Mouse (Mus musculus): ENCODE measurements at regions not wholly inside any gene's neighbourhood (a gene's known extent, or its start where the extent isn't known, plus 50 kb on each side); places are given as distances from the start of the nearest gene placed in this dataset.

DNA sequence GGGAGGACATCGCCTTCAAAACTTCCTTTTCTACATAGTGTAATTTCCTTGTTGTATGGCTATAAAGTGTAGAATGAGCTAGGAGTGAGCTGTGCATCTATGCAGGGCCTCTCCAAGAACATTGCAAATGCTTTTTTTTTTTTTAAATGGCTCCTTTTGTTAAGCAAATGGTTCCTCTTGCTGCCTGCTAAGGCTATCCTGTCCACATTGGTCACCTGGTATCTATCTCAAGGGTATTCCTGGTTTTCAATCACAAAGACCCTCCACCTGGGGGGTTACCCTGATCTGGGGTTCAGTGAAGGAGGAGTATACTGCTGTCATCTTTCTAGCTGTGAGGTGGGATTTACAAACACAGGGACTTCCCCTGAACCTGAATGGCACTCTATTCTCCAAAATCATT is 112.9 kb upstream of the Sall1 start:
- no peak for TF ChIP-seq CTCF (conservative IDR thresholded peaks at IDR 0.05; ENCODE audit: low read length)
- TF ChIP-seq NANOG (IDR thresholded peaks at IDR 0.05; ENCODE audit: borderline replicate concordance, low read length), result peak; percentile 13; the same call in 1 of the 2 replicates

All from E14TG2a.4 (cell line).